Comparison of ENCODE assay signal across 8 mouse cellular contexts in the genomic region with DNA sequence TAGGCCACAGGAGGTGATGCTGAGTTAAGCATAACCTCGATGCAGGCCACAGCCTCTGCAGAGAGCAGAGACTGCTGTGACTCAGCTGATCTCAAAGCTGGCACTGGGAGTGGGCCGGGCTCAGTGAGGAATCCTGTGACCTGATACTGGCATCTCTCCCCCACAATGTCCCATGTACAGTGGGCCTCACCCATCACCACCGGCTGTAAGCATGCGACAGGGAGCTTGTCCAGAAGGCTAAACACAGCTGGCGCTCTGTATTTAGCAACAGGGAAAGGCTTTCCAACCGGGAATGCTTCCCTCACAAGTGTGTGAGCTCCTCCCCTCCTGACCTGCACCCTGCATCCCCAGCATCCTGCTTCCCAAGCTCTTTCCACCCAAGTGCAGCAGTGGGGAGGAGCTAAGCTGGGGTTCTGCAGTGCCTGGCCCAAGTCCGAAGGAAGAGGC. TPM values are rescaled to one million over a fixed set of nuclear protein-coding genes. Genes with fewer than 3 reads are reported as not detected.
DNase-seq lines count a peak whose midpoint lies in the region; ATAC-seq lines count a peak whose summit lies in the region.

No protein-coding gene starts in this region.

- H3K4me2 ChIP-seq in forebrain, embryonic 11.5 days (ENCODE audit: low read depth, low read length, severe bottlenecking) = no peak overlapping the region
- H3K4me2 ChIP-seq in intestine, embryonic 15.5 days (replicated peaks) = no peak overlapping the region

- H3K4me1 ChIP-seq in forebrain, embryonic 10.5 days = peaks cover 5% of the 10 kb centered on the region; the same call in 1 of the 2 replicates
- H3K4me1 ChIP-seq in forebrain, embryonic 11.5 days (replicated peaks; ENCODE audit: control insufficient read depth, insufficient read depth, low read length) = no peaks in the 10 kb centered on the region
- H3K4me1 ChIP-seq in intestine, embryonic 15.5 days (replicated peaks) = peaks cover 12% of the 10 kb centered on the region

- H3K27ac ChIP-seq in forebrain, embryonic 10.5 days = 0 out of 2 replicates have a peak overlapping the region, but pooled peaks have one; percentile 37
- H3K27ac ChIP-seq in forebrain, embryonic 11.5 days (ENCODE audit: low read depth, low read length) = no peak overlapping the region
- H3K27ac ChIP-seq in intestine, embryonic 15.5 days = peak overlapping the region; percentile 40; the same call in 1 of the 2 replicates

- peaks cover 9% of the 10 kb centered on the region for H3K36me3 ChIP-seq in forebrain, embryonic 10.5 days (replicated peaks)
- H3K36me3 ChIP-seq in forebrain, embryonic 11.5 days (ENCODE audit: control insufficient read depth, insufficient read depth, low read length) = no peaks in the 10 kb centered on the region
- H3K36me3 ChIP-seq in intestine, embryonic 15.5 days = no peaks in the 10 kb centered on the region

- no peaks in the 10 kb centered on the region for H3K9me3 ChIP-seq in forebrain, embryonic 10.5 days
- H3K9me3 ChIP-seq in forebrain, embryonic 11.5 days (ENCODE audit: control insufficient read depth, low read length) = no peaks in the 10 kb centered on the region
- no peaks in the 10 kb centered on the region for H3K9me3 ChIP-seq in intestine, embryonic 15.5 days

- H3K27me3 ChIP-seq in forebrain, embryonic 10.5 days (ENCODE audit: poor library complexity, severe bottlenecking) = no peaks in the 10 kb centered on the region
- H3K27me3 ChIP-seq in forebrain, embryonic 11.5 days (ENCODE audit: control insufficient read depth, insufficient read depth, low read length) = no peaks in the 10 kb centered on the region
- H3K27me3 ChIP-seq in intestine, embryonic 15.5 days (replicated peaks) = no peaks in the 10 kb centered on the region

- ATAC-seq in forebrain, embryonic 11.5 days (replicated peaks; ENCODE audit: low FRiP score) = no peak
- peak; percentile 56 for ATAC-seq in intestine, embryonic 15.5 days

- H3K4me3 ChIP-seq in forebrain, embryonic 10.5 days = no peak overlapping the region
- no peak overlapping the region for H3K4me3 ChIP-seq in forebrain, embryonic 11.5 days (ENCODE audit: low read depth, low read length)
- H3K4me3 ChIP-seq in intestine, embryonic 15.5 days (replicated peaks) = no peak overlapping the region

- DNase-seq in forebrain, embryonic 10.5 days (ENCODE audit: extremely low spot score, low spot score) = no peak
- DNase-seq in forebrain, embryonic 11.5 days (ENCODE audit: low spot score) = no peak
- peak; percentile 75 for DNase-seq in 3134 (ENCODE audit: extremely low read depth, insufficient read length, low spot score)
- peak; percentile 39 to 53 for DNase-seq in frontal cortex, postnatal 36 days (ENCODE audit: low spot score in 2 of 2)
- DNase-seq in lung, postnatal 14 days = peak; percentile 44
- no peak for DNase-seq in thymus, postnatal 25 days
- DNase-seq in c-Kit-positive CD71-positive TER-119-positive erythroid progenitor cells, embryonic 14.5 days (ENCODE audit: low spot score) = no peak

- whole genome bisulfite sequencing in forebrain, embryonic 10.5 days = 60% methylated on average over 7 of the region's 7 CpGs
- 52% methylated on average over 7 of the region's 7 CpGs for WGBS in forebrain, embryonic 11.5 days
- 39% methylated on average over 7 of the region's 7 CpGs for WGBS in intestine, embryonic 15.5 days

- no peak overlapping the region for H3K9ac ChIP-seq in forebrain, embryonic 11.5 days (ENCODE audit: low read length)
- H3K9ac ChIP-seq in intestine, embryonic 15.5 days = no peak overlapping the region

RNA-seq across cellular contexts. Expression of a gene that starts 23.2 kb away (rescaled TPM):
- 41.4 and 42.8 TPM in 2 replicates for polyA plus RNA-seq in forebrain, embryonic 10.5 days (2016; fragmentation: Nextera tagmentation; extraction: Ambion mirVana)
- 49.0 and 49.4 TPM in 2 replicates for polyA plus RNA-seq in forebrain, embryonic 11.5 days (2014; fragmentation: Nextera tagmentation; extraction: Ambion mirVana)
- polyA plus RNA-seq in intestine, embryonic 15.5 days (2015; fragmentation: Nextera tagmentation; extraction: Ambion mirVana) = 81.0 and 84.1 TPM in 2 replicates

RNA-seq across cellular contexts. Expression of a gene that starts 52.5 kb away (rescaled TPM):
- polyA plus RNA-seq in forebrain, embryonic 10.5 days (2016; fragmentation: Nextera tagmentation; extraction: Ambion mirVana) = 25.0 and 26.3 TPM in 2 replicates
- 32.5 and 34.0 TPM in 2 replicates for polyA plus RNA-seq in forebrain, embryonic 11.5 days (2014; fragmentation: Nextera tagmentation; extraction: Ambion mirVana)
- polyA plus RNA-seq in intestine, embryonic 15.5 days (2015; fragmentation: Nextera tagmentation; extraction: Ambion mirVana) = 30.0 and 33.1 TPM in 2 replicates

Comparison
In these comparisons a context has a peak if more than half of its experiments do, and no peak if none do; other contexts are left out.
1. DNase-seq: peak in 3134 (single experiment), frontal cortex, postnatal 36 days (2 of 2) and lung, postnatal 14 days (single experiment); none in forebrain, embryonic 10.5 days (single experiment), forebrain, embryonic 11.5 days (single experiment), thymus, postnatal 25 days (single experiment) and c-Kit-positive CD71-positive TER-119-positive erythroid progenitor cells, embryonic 14.5 days (single experiment).